Mouse (Mus musculus) liver, embryonic 11.5 days (tissue): ENCODE data around the gene Dennd2c. TPM values are rescaled to one million over a fixed set of nuclear protein-coding genes. Genes with fewer than 3 reads are reported as not detected.
A peak's percentile ranks its signal among the peaks of the same experiment; 100 is the strongest.

ENCODE experiments used
- ATAC-seq: fragments of 200-750 bp; cut with Nextera tagmentation; replicated peaks from 2 replicates; pipeline ENCODE4 v1.8.0; 2017; ENCODE audit warnings: moderate number of reproducible peaks, mild to moderate bottlenecking, moderate TSS enrichment, moderate library complexity; ENCODE audit not compliant: low FRiP score
- DNase-seq: peaks from one replicate; pipeline ENCODE4 v3.0.0-alpha.2; 2017; ENCODE audit warnings: low spot score
- H3K27ac ChIP-seq: fragments of 300-500 bp; sonication (generic); 2 replicates; pipeline ENCODE4 v1.5.1; 2014; ENCODE audit warnings: mild to moderate bottlenecking, low read depth, low read length, control low read depth
- H3K27me3 ChIP-seq: fragments of 300-500 bp; sonication (generic); replicated peaks from 2 replicates; pipeline ENCODE4 v1.6.1; 2014; ENCODE audit warnings: low read length, mixed read lengths; ENCODE audit not compliant: control insufficient read depth, insufficient read depth
- H3K36me3 ChIP-seq: fragments of 300-500 bp; sonication (generic); 2 replicates; pipeline ENCODE4 v1.6.1; 2014; ENCODE audit warnings: mild to moderate bottlenecking, low read length, moderate library complexity, mixed read lengths; ENCODE audit not compliant: control insufficient read depth, insufficient read depth
- H3K4me1 ChIP-seq: fragments of 300-500 bp; sonication (generic); replicated peaks from 2 replicates; pipeline ENCODE4 v1.6.1; 2014; ENCODE audit warnings: low read length, mixed read lengths; ENCODE audit not compliant: control insufficient read depth, insufficient read depth
- H3K4me2 ChIP-seq: fragments of 300-500 bp; sonication (generic); 2 replicates; pipeline ENCODE4 v1.6.1; 2014; ENCODE audit warnings: mild to moderate bottlenecking, control low read depth, moderate library complexity
- H3K4me3 ChIP-seq: fragments of 300-500 bp; sonication (generic); 2 replicates; pipeline ENCODE4 v1.5.1; 2014; ENCODE audit warnings: low read depth, low read length, control low read depth
- H3K9ac ChIP-seq: fragments of 300-500 bp; sonication (generic); 2 replicates; pipeline ENCODE4 v1.6.1; 2014; ENCODE audit warnings: low read depth, low read length, control low read depth
- H3K9me3 ChIP-seq: fragments of 300-500 bp; sonication (generic); 2 replicates; pipeline ENCODE4 v1.6.1; 2016; ENCODE audit warnings: low read length, inconsistent platforms, mixed read lengths; ENCODE audit not compliant: control insufficient read depth
- WGBS: fragments of 180-500 bp; shearing (Covaris S2); extraction: QIAGEN DNeasy Blood & Tissue Kit; methylation state at CpG from one replicate; pipeline ENCODE4 v1.1.7; 2014; 5-methylcytosine and 5-hydroxymethylcytosine counted together
- polyA plus RNA-seq: library from polyadenylated mRNA; unstranded; fragments of >200 nt; fragmentation: Nextera tagmentation; extraction: Ambion mirVana; gene quantifications from 2 replicates; pipeline ENCODE4 v1.2.1, GENCODE M21; 2014

Gene Dennd2c
- polyA plus RNA-seq = 8.2 and 8.8 TPM in 2 replicates

- peaks cover 2% of the 10 kb centered on the region; the same call in 1 of the 2 replicates for H3K4me1 ChIP-seq
- H3K36me3 ChIP-seq = no peaks in the 10 kb centered on the region
- ATAC-seq (peak; percentile 97), DNase-seq (peak; percentile 95)
- H3K27me3 ChIP-seq = no peaks in the 10 kb centered on the region
- peak within 1 kb of the TSS; percentile 86 for H3K9ac ChIP-seq
- H3K4me3 ChIP-seq = peak within 1 kb of the TSS; percentile 80
- H3K9me3 ChIP-seq = no peaks in the 10 kb centered on the region
- peak within 1 kb of the TSS; percentile 99 for H3K4me2 ChIP-seq
- H3K27ac ChIP-seq = peak within 1 kb of the TSS; percentile 63
- under 1% methylated on average over 72 of the region's 72 CpGs for WGBS
These were observed at the start of gene Dennd2c for GRCm38 (mm10) chr3:103102454-103103390. Gene Dennd2c (plus strand): TSS chr3:103102604.

- no peak for DNase-seq
These were observed 46.3 kb upstream of the Dennd2c start for GRCm38 (mm10) chr3:103056016-103056595.

GRCm38 (mm10) chr3:103057752-103058151, 44.7 kb upstream of the Dennd2c start:
- Histone ChIP-seq H3K36me3 (peaks cover 16% of the 10 kb centered on the region), H3K27ac (peak overlapping the region; percentile 44; the same call in 1 of the 2 replicates), H3K9ac (no peak overlapping the region; the same call in 1 of the 2 replicates), H3K4me2 (peak overlapping the region; percentile 65), H3K4me1 (no peaks in the 10 kb centered on the region; the same call in 1 of the 2 replicates), H3K9me3 (no peaks in the 10 kb centered on the region), H3K27me3 (no peaks in the 10 kb centered on the region), H3K4me3 (peak overlapping the region; percentile 74)
- ATAC-seq (peak; percentile 59), DNase-seq (no peak)
- WGBS = 6% methylated on average over 10 of the region's 10 CpGs

More at GRCm38 (mm10) chr3:103056016-103056595, 46.3 kb upstream of the Dennd2c start:
- Histone ChIP-seq H3K4me1 (no peaks in the 10 kb centered on the region; the same call in 1 of the 2 replicates), H3K9ac (no peak overlapping the region), H3K27ac (no peak overlapping the region), H3K36me3 (peaks cover 17% of the 10 kb centered on the region), H3K4me3 (no peak overlapping the region), H3K27me3 (no peaks in the 10 kb centered on the region), H3K4me2 (no peak overlapping the region), H3K9me3 (no peaks in the 10 kb centered on the region)
- ATAC-seq = no peak
- 87% methylated on average over 5 of the region's 5 CpGs for WGBS

GRCm38 (mm10) chr3:103058207-103059157, 43.9 kb upstream of the Dennd2c start, which contains the start of gene Nras:
Gene Nras (plus strand): TSS chr3:103058285.
- ATAC-seq = peak; percentile 95
- no peaks in the 10 kb centered on the region for H3K9me3 ChIP-seq
- H3K27me3 ChIP-seq = no peaks in the 10 kb centered on the region
- peak within 1 kb of the TSS; percentile 82 for H3K4me2 ChIP-seq
- WGBS = 3% methylated on average over 46 of the region's 46 CpGs
- H3K27ac ChIP-seq = peak within 1 kb of the TSS; percentile 85
- peak within 1 kb of the TSS; percentile 74 for H3K4me3 ChIP-seq
- peaks cover 23% of the 10 kb centered on the region for H3K36me3 ChIP-seq
- peak within 1 kb of the TSS; percentile 83 for H3K9ac ChIP-seq
- DNase-seq = peak; percentile 98
- H3K4me1 ChIP-seq = no peaks in the 10 kb centered on the region; the same call in 1 of the 2 replicates

- Histone ChIP-seq H3K9ac (no peak overlapping the region), H3K4me3 (no peak overlapping the region), H3K4me2 (no peak overlapping the region), H3K27me3 (no peaks in the 10 kb centered on the region), H3K36me3 (peaks cover 43% of the 10 kb centered on the region), H3K27ac (no peak overlapping the region), H3K9me3 (no peaks in the 10 kb centered on the region), H3K4me1 (no peaks in the 10 kb centered on the region)
- 92% methylated on average over 8 of the region's 8 CpGs for WGBS
- DNase-seq (peak; percentile 20), ATAC-seq (no peak)
These were observed 35.5 kb upstream of the Dennd2c start for GRCm38 (mm10) chr3:103066927-103067326.

- Histone ChIP-seq H3K4me1 (no peaks in the 10 kb centered on the region), H3K9ac (no peak overlapping the region), H3K9me3 (no peaks in the 10 kb centered on the region), H3K4me3 (no peak overlapping the region), H3K27me3 (no peaks in the 10 kb centered on the region), H3K36me3 (peaks cover 28% of the 10 kb centered on the region), H3K27ac (no peak overlapping the region), H3K4me2 (no peak overlapping the region)
- 94% methylated on average over 6 of the region's 6 CpGs for whole genome bisulfite sequencing
- DNase-seq = no peak
- ATAC-seq = no peak
These were observed 33.4 kb upstream of the Dennd2c start for GRCm38 (mm10) chr3:103068971-103069370.

- WGBS = 70% methylated on average over 5 of the region's 5 CpGs
- no peak within 1 kb of the TSS for H3K27ac ChIP-seq
- DNase-seq (no peak), ATAC-seq (no peak)
- no peaks in the 10 kb centered on the region for H3K9me3 ChIP-seq
- no peaks in the 10 kb centered on the region for H3K4me1 ChIP-seq
- H3K4me2 ChIP-seq = no peak within 1 kb of the TSS
- H3K9ac ChIP-seq = no peak within 1 kb of the TSS
- H3K36me3 ChIP-seq = peaks cover 2% of the 10 kb centered on the region; the same call in 1 of the 2 replicates
- H3K4me3 ChIP-seq = no peak within 1 kb of the TSS
- H3K27me3 ChIP-seq = no peaks in the 10 kb centered on the region
These were observed 28.6 kb upstream of the Dennd2c start, which contains the start of gene Ampd1 for GRCm38 (mm10) chr3:103073771-103074170. Gene Ampd1 (plus strand): TSS chr3:103074014.

GRCm38 (mm10) chr3:103075871-103076270, 26.5 kb upstream of the Dennd2c start:
- H3K4me1 ChIP-seq = no peaks in the 10 kb centered on the region
- no peak for ATAC-seq

More at GRCm38 (mm10) chr3:103075871-103076270, 26.5 kb upstream of the Dennd2c start:
- no peaks in the 10 kb centered on the region for H3K36me3 ChIP-seq
- no peak for DNase-seq
- H3K4me3 ChIP-seq = no peak overlapping the region
- no peaks in the 10 kb centered on the region for H3K9me3 ChIP-seq
- WGBS = 81% methylated on average over 9 of the region's 9 CpGs
- H3K4me2 ChIP-seq = no peak overlapping the region
- no peak overlapping the region for H3K9ac ChIP-seq
- H3K27ac ChIP-seq = no peak overlapping the region
- no peaks in the 10 kb centered on the region for H3K27me3 ChIP-seq
